Mouse (Mus musculus) layer of hippocampus, adult 11-12 months (tissue): ENCODE measurements around the gene Med13l.

Source experiments
- DNase-seq: peaks from one replicate; pipeline ENCODE4 v3.0.0; 2022; ENCODE audit warnings: low spot score

The Med13l gene

DNA sequence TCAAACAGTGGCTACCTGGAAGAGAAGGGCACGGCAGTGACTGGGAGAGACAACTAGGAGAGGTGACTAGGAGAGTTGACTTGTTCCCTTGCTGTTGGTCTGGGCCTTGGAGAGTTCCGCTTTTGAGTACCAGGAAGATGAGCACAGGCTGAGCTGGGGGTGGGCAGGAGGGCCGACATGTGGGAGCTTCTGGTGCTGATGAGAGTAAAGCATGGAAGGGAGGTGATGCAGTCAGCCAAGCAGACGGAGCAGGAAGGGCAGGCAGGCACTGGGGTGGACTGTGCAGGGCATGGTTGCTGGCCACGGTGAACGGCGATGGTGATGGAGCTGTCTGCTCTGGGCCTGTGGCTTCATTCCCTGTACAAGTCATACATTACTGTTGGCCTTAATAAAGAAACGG lies 172.2 kb downstream of the Med13l start:
- DNase-seq, result no peak

DNA sequence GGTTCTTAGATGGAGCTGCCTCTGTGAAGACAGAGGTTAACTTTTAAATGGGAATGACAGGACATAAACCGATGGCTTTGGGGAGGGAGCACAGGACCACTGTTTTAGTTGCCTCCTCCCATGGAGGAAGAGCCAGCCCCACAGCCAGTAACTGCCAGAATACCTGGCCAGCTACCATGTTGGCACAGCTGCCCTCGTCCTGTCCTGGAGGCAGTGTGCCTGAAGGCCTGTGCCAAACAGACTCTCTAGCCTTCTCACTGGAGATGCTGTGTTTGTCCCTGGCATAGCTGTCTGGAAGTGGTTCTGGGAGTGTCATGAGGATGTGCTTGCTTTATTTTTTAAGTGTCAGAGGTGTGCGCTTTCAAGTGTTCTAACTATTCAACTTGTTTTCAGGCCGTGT lies 173.1 kb downstream of the Med13l start:
- no peak for DNase-seq

DNA sequence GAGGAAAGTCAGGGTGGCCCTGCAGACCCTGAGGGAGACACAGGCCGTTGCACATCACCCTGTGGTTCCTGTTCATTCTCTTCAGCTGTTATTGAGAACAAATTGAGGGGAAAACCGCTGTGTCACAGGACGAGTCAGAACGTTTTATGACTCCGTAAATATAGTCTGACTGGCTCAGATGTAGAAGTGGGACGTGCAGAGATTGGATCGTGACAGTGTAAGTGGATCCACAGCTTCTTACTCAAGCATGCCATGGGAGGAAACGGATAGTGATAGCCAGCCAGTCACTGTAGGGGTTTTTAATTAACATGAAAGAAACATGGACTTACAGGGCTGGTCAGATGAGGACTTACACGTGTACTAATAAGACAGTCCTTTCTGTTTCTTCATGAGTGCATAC lies 174.0 kb downstream of the Med13l start:
- DNase-seq, result no peak

DNA sequence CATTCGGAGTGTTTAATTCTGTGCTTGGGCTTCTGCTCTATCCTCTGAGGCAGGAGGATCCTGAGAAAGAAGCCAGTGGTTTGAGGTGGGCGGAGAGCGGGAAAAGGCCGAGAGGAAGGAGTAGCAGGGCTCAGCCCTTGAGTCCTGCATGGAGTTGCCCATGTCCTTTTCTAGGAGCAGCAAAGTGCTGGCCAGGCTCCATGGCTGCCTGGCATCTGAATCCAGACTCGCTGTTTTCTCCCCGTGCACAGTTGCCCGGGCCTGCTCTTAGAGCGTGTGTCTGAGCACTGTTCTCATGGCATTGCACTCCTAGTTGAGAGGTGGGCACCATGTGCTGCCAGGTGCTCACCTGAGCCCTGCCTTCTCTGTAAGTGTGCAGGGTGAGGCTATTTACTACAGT lies 175.3 kb downstream of the Med13l start:
- no peak for DNase-seq

DNA sequence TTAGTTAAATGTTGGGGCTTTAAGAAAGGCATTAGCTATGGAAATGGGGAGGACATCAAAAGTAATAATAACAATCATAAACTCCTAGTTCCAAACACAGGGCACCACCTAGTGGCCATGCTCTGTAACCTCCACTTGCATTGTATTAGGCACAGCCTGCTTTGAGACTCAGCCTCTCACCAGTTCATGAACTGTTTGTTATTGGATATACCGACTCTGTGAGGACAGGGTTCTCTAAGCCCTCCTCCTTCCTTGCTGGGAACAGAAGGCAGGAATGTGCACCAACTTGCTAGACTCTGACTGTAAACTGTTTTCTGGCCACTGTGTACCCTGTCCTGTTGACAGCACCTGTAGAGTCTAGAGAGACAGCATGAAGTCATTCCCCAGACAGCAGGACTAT lies 177.1 kb downstream of the Med13l start:
- peak; percentile 63 for DNase-seq

DNA sequence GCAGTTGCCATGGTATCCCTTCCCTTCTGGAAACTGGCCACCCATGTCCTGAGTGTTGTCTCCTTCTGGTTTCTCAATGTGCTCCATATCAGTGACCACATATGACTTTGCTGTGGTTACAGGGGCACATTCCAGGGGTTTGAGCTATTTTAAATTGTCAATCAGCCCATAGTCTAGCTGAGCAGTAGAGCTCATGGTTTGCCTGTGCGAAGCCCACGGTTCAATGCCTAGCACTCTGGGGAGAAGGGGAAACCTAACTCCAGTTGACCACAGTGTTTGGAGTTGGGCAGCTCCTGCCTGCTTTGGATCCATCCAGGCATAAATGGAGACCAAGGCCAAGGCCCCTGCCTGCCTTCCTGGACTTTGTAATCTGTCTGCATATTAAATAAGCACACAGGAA lies 182.6 kb downstream of the Med13l start:
- DNase-seq, result no peak

DNA sequence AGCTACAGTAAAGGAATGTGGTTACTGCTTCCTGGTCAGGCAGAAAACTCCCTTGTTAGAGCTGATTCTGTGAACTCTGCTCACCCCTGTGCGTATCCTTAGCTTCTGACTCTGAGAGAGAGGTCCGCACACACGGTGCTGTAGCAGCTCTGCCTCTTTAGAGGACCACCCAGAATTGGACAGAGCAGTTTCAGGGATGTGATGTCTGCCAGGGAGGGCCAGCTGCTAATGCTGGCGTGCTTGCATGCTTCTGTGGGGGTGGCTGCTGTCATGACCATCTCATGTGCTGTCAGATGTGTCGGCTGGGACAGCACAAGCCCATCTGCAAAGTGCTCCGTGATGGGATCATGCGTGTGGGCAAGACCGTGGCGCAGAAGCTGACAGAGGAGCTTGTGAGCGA lies 186.5 kb downstream of the Med13l start:
- no peak for DNase-seq

DNA sequence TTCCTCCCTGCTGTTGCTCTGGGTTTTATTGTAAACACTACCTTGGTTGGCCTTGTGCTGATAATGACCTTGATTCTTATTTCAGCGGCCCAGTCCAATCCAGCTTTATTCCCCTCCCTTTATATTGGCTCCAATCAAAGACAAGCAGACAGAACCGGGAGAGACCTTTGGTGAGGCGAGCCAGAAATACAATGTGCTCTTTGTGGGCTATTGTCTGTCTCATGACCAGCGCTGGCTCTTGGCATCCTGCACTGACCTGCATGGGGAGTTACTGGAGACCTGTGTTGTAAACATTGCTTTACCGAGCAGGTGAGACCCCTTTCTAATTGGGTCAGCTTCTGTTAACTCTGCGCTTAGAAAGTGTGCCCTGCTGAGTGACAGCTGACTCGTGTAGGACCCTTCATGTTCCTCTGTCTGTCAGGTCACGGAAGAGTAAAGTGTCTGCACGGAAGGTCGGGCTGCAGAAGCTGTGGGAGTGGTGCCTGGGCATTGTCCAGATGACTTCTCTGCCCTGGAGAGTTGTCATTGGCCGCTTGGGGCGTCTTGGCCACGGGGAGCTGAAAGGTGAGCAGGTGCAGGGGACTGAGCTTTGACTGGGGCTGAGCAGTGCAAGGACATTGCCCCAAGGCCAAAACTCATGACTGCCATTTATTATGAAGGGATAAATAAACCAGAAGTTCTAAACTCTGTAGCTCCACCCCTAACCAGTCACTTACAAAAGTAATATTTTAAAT lies 191.1 kb downstream of the Med13l start:
- no peak for DNase-seq

DNA sequence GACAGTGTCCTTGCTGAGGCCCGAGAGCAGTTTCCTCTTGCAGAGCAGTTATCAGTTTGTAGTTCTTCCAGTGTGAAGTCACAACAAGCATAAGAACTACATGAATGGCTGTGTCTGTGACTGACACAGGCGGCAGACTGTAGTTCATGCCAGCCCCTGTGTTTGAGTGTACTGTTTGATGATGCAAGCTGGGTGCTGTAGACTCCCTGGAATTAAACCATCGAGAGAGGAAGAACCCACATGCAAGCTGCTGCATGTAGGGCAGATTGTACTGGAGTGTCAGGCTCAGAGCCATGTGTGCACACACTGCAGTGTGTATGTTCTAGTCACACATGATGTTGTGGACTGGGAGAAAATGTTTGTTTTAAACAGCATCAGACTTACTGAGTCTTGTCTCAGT lies 192.4 kb downstream of the Med13l start:
- peak; percentile 36 for DNase-seq

DNA sequence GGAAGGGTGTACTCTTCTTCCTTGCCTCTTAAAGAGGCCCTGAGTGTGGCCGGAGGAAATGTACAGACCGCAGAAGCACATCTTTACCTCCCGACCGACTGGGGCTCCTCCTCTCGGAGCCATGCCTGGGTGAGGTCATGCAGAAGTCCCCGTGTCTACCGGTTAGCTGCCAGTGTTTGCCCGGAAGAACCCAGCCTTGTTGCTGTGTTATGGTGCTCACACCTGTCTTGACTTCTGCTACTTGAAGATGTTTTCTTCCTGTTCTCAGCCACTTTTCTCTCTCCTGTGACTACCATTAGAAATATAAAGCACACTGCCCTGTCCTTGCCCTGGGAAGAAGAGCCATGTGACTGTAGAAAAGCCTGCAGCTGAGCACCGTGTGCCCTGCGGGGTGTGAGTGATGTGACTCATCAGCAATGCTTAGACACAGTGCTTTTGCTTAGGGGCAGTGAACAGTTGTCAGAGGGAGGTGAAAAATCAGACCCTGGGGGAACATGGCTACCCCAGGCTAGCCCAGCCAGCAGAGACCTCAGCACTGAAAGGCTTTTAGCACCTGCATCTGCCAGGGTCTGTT lies 193.1 kb downstream of the Med13l start:
- no peak for DNase-seq

DNA sequence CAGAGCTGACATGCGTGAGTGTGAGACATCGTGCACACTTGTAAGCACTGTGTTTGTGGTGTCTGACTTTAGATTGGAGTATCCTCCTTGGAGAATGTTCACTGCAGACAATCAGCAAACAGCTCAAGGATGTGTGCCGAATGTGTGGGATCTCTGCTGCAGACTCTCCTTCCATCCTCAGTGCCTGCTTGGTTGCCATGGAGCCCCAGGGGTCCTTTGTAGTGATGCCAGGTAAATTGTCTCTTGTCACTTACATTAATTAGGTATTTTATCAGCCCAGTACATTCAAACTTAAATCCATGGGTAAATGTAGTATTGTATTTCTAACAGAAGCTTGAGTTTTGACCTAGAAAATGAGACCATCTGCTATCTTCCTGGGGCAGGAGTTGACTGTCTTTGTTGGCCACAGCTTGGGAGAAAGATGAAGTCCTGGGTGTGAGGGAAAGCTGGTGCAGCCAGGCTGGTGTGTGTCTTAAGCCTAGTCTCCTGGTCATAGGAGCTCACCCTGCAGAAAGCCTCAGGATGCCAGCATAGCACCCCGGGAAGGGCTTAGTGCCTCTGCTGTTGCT lies 193.8 kb downstream of the Med13l start:
- no peak for DNase-seq

DNA sequence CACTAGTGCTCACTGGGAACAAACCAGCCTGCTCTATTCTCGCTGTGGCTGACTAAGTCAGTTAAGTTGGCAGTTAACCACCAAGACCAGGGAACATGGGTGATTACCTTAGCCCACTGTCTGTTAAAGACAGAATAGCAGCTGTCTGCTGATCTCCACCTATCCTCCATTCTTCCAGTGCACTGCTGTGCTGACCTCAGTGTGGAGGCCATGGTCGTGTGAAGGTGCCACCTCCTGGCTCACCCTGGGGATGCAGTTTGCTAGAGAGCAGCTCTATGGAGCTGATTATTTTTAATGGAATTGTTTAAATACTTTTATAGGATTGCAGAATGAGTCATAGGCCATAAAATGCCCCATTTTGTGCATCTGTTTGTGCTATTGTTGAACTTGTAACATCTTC lies 195.6 kb downstream of the Med13l start:
- no peak for DNase-seq

DNA sequence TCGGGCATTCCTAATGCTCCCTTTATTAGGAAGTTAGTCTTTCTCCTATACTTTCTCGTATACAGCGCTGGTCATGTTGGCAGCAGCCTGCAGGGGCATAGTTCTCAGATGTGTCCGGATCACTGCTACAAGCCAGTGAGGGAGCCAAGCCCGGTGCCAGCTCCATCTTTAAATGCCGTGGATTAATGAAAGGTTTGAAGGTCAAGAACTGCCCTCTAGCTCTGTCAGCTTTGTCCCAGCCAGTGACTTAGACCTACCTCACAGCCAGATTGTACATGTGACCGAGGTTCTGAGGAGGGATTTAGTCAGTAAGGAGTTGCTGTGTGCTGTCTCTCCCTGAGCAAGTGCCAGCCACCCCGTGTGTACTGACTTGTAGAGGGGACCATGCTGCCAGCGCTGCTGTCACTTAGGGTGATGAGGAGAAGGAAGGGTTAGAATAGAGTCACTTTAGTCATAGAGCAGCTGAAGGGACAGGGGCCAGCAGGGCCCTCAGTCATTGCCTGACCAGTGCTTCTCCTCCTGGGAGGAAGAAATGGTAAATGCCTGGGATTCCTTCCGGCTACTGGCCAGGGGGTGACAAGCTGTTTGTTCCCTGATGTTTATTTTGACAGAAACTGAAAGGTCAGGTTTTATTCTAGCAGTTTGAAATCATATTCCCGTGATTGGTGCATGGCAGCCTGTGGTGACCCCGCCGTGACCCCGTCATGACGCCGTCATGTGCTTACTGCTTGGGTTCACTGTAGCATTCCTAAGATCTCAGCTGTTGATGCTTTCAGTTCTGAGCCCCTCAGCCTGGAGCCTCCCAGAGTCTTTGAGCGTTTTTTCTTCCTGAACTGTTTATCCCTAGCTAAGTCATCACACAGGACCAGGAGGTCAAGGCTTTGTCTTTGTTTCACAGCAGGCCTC lies 197.2 kb downstream of the Med13l start:
- DNase-seq, result no peak

DNA sequence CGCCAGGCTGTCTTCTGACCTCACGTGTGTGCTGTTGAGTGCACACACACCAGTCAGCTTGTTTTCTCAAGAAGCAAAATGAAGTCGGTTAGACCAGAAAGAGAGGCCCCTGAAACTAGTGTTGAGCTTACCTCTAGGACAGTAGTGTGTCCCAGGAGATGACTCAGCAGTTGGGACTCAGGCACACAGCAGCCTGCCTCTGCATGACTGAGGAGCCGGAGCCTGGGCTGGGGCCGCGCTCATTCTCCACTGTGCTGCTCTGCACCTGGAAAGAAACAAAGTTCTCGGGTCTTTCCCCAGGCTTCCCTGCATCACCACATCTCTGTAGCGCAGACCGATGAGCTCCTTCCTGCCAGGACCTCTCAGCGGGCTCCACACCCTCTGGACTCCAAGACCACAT lies 200.5 kb downstream of the Med13l start:
- no peak for DNase-seq

DNA sequence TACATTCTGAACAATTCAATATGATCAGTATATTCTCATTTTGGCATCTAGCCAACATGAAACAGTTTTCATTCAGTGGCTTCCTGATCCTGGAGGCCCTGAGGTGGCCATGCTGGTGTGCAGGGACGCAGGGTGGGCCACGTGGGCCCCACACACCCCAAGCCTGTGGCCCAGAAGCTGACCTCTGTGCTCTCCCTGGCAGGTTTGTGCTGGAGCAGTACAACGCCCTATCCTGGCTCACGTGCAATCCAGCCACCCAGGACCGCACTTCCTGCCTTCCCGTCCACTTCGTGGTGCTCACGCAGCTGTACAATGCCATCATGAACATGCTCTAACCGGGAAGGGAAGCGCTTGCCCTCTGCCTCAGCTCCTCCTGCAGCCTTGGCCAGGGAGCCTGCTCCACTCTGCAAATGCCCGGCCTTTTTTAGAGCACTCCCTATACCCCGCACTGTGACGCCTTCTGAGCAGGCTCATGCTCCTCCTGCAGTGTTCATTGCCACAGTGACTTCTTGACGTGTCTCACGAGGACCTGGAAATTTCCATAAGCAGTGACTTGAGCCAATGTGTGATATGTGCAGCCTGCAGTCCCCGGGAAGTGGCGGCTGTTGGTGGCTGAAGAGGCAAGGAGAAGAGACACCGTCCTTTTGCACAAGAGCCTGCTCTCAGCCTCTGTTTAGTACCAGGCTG lies 202.2 kb downstream of the Med13l start:
- peak; percentile 3 for DNase-seq

DNA sequence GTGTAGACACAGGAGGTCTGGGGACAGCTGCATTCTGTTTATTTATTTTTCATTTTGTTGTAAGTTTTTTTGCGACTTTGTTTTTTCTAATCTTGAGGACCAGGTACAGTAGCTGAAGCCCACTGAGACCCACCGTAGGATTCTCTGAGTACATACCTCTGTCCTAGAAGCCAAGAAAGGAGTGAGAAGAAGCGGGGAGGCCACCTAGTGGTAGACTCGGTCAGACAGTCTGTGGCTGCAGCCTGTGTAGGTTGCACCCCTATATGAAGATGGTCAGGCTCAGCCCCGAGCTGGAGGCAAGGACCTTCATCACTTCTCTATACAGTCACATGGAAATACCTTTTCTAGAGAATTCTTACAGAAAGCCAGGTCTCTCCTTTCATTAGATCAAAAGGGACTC lies 202.9 kb downstream of the Med13l start:
- no peak for DNase-seq

DNA sequence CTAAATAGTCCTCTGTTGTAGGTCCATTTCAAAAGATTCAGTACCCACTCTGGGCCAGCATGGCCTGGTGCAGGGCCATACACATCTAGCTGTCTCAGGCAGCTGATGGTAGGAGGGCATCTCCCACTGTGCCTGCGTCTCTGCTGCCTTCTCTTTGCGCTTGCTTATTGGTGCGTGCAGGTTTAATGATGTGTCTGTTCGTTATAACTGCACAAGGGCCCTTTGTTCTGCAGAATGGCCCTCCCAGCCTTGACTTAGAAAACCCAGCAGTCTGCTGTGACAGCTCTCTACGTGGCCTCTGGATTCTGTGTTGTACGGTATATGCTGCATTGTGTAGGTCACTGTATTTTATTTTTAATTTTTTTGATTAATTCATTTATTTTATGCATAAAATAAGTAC lies 208.7 kb downstream of the Med13l start:
- no peak for DNase-seq

DNA sequence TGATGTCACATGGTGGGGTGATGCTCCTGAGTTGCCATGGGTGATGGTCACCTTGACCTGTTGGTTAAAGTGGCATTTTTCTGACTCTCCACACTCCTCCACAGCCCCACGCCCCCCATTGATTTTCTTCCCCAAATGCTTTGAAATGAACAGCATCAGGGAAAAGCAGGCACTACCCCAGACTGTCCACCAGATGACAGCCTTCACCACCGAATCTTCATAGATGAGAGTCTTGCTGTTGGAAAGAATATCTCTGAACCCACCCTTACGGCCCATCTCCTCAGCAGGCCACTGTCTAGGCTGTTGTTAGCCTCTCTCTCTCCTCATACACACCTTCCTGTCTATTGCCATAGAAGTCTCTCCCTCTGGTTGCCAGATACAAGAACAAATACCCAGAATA lies 213.4 kb downstream of the Med13l start:
- no peak for DNase-seq

DNA sequence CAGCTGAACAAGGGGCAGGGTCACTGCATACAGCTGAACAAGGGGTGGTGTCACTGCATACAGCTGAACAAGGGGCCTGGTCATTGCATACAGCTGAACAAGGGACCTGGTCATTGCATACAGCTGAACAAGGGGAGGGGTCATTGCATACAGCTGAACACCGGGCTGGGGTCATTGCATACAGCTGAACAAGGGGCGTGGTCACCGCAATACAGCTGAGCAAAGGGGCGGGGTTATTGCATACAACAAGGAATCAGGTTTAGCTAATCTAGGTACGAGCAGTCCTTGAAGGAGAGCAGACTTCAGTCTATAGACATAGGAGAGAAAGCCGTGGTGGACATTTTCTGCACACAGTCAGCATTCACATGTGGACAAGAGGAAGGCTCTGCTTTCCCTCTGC lies 215.9 kb downstream of the Med13l start:
- DNase-seq, result no peak

DNA sequence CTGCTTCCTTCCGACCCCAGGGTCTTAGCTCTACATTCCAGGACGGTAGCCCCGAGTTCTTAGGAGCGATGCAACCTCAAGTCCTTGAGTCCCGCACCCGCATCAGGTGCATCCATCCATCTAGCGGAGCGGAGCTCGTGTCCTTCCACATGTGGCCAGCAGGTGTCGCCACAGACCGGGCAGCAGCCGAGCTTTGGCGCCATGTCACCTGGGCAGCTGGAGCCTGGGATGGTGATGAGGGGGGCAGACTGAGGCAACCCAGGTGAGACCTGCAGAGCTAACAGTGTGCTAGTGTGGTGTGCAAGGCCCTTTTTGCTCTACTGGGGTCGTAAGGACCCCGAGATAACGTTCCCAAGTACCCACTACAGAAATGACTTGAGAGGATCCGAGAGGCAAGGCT lies 221.1 kb downstream of the Med13l start:
- DNase-seq, result peak; percentile 70

DNA sequence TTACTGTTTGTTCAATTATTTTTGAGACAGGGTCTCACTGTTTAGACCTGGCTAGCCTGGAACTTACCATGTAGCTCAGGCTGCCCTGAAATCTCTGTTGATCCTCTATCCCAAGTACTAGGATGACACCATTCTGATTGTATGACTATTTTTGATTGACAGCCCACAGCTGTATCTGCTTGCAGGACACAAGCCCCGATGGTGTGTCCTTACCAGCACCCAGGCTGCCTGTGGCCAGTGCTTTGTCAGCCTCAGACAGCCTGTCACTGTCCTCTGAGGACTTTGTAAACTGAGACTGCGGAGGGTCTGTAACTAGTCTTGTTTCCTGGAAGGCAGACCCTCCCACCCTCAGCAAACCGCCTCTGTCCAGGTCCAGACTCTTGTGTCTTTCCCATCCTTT lies 221.7 kb downstream of the Med13l start:
- DNase-seq, result no peak

DNA sequence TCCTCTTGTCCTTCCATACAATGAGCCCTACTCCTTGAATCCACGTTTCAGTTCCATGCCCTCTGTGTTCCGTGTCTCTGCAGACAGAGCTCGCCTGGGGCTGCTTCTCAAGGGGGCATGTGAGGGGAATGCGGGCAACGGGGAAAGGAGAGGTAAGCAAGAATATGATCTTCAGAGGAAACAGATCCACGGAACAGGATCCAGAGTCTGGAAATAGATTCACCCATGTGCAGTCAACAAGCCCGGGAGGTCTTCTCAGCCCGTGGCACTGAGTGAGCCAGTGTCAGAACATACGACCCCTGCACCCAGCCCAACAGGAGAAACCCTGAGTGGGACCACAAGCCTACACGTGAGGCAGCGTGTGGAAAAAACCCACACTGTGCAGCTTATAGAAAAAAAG lies 228.7 kb downstream of the Med13l start:
- DNase-seq, result no peak
